Mouse (Mus musculus) urinary bladder, postnatal 36 days (tissue): Measurements from ENCODE around the gene Eps15l1.
A peak's percentile ranks its signal among the peaks of the same experiment; 100 is the strongest.

ENCODE experiments used
- DNase-seq, 2 experiments: peaks; one replicate each; pipeline ENCODE4 v3.0.0; 2022; ENCODE audit warnings: low spot score in 2 of 2, mixed read lengths in 1 of 2

The Eps15l1 gene

DNA sequence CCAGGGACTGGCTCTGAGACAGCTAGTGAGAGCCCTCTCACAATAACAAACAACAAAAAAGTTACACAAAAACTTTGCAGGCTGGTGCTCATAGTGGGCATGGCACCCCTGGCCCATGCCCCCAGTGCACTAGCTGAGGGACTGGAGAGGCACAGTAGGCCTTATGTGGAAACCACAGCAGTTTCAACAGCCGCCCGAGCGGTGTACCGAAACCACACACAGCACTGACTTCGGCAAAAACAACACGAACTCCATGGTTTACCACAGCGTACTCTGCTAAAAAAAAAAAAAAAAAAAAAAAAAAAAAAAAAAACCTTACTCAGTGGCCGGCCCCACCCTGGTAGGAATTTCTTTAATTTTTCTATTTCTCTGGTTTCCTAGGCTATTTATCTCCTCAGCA, 70.5 kb downstream of the Eps15l1 start:
- DNase-seq, result no peak

DNA sequence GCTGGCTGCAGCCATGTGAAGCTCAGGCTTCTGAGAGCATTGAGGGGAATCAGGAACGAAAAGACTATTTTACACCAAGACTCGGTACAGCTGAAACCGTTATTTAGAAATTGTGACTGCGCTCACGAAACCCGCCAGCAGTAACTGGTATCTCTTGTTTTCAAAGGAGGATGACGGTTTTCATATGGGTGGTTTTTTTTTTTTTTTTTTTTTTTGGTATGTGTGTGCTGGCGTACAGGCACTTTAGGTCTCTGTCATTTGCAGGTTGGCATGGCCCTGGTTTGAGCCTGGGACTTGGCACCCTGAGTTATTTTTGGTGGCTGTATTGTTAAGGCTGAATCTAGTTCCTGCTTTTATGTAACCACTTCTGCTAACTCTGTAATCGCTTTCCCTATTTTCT, 71.4 kb downstream of the Eps15l1 start:
- no peak for DNase-seq

DNA sequence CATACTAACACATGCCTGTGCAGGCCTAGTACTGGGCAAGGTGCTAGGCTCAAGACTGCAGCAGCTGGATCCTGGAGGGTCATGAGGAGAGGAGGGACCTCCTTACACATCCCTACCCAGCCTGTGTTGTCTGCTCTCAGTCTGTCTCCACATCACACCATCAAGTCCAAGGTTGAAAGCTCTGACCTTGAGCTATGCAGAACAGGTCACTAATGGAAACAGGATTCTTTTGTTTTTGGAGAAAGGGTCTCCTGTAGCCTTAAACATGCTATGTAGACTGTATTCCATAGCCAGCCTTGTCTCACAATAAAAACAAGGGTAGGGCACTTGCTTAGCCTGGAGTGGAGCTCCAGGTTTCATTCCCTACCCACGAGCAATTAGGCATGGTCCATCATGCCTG, 72.3 kb downstream of the Eps15l1 start:
- DNase-seq, result no peak

DNA sequence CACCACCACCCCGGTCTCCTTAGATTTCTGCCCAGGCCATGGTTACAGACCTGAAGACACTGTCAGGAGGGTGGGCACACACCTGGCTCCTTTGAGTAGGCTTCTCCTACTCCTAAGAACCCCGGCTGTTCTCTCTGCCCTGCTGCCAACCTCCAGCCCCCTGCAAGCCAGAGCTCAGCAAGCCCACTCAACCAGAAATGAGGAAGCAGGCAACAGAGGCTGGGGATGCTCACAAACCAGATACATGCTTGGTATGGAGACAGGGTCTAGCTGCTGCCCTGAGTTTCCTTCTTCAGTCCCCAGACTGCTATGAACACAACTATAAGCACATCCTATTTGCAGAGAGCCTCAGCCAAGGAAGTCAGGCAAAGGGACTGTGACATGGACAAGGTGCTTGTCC, 73.1 kb downstream of the Eps15l1 start:
- DNase-seq, result no peak

DNA sequence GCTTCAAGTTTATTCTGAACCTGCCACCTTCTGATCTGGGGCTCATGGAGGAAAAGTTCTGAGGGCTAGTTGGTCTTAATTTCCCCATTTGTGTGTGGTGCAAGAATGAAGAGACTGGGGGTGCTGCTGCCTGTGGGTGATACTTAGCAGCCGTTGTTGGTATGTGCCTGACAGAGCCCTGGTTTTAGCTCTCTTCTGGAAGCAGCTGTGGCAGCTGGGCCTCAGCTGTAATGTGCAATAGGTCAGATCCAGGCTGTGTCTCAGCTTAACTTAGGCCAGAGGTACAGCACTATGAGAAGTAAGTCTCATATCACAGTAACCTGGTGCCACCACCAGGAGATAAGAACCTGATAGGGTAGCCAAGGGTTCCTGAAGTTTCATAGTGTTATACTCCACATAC, 73.7 kb downstream of the Eps15l1 start:
- DNase-seq, result no peak

DNA sequence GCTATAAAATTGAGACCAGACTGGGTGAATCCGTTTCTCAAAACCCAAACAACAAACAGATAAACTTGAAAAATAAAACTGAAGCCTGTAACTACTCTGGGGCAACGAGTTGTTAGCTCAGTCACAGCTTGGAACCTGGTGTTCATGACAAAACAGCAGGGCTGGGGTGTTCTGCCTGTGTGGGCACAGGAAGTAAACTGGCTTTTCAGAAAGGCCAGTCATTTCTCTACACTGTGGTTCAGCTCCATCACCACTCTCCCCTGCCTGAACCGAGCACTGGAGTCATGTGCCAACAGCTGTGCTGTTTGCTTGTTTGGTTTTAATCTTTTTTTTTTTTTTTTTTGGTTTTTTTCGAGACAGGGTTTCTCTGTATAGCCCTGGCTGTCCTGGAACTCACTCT, 77.5 kb downstream of the Eps15l1 start:
- DNase-seq, result no peak

DNA sequence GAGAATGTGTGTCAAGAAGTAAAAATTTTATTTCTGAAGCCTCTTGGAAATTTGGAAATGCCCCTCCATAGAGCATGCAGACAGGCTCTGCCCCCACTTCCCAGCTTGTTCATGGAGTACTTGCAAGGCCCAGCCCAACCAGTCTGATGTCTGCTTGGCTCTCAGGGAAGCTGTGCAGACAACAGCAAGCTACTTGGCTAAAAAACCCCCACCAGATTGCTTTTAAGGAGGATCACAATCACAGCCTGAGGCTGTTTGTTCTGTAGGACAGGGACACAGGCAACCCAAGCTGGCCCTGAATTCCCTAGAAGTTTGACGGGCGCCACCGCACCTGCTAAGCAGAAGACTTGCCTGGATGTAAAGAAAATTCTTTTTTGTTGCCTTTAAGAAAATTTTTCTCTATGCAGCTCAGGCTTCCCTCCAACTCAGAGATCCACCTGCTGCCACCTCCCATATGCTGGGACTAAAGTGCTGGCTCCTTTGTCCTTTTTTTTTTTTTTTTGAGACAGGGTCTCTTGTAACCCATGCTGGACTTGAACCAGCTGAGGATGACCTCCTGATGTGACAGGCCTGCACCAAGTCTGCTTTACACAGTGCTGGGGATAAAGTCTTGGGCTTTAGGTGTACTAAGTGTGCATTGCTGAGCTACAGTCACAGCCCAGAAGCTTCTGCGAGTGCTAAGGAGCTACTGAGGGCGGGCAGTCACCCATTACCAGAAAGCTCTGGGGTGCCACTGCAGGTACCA, 78.5 kb downstream of the Eps15l1 start:
- DNase-seq, result no peak

DNA sequence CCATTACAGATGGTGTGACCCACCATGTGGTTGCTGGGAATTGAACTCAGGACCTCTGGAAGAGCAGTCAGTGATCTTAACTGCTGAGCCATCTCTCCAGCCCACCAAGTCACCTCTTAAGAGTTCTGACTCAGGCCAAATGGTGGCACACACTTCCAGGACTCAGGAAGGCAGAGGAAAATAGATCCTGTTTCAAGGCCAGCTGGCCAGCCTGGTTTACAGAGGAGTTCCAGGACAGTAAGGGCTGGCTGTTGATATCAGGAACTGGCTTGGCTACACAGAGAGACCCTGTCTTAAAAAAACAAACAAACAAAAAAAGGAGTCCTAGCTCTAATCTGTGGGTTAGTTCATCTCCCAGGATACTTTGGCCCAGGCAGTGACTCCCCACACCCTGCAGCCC, 84.2 kb downstream of the Eps15l1 start:
- DNase-seq, result no peak

DNA sequence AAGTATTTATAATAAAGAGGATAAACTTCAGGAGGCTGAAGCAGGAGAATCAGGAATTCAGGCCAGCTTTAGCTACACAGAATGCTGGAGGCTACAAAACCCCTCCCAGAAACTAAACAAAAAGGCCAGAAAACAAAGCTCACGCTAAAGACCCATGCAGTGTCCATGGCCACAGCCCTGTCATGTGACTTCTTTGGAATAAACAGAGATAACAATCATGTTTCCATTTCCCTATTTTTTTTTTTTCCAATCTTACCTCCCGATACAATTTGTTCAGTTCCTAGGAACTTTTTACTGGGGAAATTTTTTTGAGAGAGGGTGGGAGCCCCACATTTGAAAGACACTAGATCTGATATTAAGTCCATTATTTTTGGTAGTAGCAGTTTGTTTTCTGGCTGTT, 85.0 kb downstream of the Eps15l1 start:
- DNase-seq, result no peak

DNA sequence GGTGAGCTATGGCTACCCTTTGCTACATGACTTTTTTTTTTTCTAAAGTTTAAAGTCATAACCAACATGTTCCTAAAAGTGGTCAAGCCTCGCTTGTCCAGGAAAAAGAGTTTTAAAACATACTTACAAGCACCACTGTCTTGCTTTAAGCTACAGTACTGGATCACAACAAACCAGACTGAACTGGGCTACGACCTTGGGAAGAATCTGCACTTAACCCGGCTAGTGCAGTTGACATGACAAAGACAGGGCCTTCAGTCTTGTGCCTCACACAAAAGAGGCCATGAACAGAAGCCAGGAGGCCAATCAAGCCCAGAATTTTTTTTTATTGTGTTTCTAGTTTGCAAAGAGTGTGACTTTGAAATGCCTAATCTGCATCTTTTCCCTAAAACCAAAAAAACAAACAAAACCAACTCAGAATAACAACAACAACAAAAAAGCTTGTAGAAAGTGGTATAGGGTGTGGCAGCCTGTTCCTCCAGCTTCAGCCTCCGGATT, 87.1 kb downstream of the Eps15l1 start:
- no peak for DNase-seq

DNA sequence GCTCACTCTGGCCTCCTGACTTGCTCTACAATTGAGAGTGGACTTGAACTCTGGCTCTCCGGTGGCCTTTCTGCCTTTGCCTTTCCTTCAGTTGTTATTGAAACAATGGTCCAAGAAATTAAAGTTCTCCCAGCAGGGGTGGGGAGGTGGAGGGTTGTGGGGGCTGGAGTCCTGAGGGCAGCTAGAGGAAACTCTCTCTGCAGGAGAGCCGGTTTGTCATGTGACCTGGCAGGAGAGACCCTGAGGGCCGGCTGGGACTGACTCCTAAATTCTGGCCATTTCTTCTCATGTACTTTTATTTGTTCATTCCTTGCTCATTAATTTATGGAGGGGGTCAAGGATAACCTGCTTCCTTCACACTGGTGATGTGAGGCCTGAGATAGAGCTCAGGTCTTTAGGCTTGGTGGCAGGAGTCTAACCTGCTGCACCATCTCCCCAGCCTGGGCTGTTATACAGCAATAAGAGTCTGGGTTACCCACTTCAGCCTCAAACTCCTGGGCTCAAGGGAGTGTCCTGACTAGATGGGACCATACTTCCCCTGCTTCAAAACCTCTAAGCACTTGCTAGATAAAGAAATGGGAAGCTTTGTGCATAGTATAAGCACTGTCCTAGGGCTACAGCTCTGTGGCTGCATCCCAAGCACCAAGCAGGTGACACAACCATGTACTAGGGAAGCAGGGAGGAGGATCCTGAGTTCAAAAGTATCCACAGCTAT, 87.7 kb downstream of the Eps15l1 start:
- no peak for DNase-seq

DNA sequence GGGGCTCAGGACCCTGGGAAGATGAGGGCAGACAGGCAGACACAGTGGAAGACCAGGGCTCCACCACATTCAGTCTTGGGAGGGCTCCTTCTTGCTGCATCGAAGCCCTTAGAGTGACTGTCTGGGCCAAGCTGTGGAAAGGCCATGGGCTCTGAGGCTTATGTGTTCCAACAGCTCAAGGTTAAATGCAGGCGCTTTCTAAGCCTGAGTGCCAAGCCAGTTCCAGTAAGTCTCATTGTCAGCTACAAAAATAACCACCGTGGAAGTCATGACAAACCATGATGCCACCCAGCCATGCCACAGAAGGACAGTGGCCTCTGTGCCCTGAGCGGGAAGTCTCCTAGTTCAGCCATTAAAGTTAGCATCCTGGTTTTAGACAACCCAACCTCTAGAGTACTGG, 89.6 kb downstream of the Eps15l1 start:
- no peak for DNase-seq

DNA sequence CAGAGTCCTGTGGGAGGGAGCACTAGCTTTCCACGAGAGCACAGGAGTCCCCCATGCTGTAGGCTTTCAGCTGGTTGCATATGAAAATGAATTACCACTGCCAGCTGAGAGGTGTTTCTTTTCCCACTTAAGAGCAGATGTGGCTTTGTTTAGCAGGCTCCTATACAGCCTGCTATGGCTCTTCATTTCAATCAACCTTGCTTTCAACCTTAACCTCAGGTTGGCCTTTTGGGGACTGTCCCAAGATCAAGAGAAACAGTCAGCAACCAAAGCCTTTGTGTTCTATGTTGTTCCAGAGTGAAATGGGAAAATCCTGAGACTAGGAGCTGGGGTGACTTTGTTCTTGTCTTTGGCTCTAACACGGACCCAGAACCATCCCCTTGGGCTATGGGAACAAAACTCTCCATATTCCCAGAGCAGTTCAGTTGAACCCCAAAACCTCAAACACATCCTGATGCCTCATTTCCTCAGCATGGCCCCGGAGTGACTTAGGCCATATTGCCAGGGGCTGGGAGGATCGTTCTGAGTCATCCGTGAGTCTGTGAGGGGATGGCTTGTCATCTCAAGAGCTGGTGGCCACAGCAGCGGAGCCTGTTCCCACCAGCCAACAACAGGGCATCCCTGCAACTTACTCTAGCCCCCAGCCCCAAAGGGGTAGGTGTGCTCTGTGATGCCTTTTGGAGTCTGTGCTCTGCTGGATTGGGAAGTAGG, 90.3 kb downstream of the Eps15l1 start:
- DNase-seq, result no peak

DNA sequence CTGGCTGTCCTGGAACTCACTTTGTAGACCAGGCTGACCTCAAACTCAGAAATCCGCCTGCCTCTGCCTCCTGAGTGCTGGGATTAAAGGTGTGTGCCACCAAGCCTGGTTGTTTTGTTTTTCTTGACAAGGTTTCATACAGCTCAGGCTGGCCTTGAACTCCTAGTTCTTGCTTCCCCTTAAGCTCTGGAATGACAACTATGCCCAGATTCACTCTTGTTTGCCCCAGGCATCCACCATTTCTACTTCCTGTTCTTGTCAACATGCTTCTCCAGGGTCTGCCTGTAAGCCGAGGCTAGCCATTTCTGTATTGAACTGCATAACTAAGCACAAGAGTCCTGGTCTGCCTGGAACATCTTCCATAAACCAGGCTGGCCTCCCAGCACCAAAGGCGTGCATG, 92.1 kb downstream of the Eps15l1 start:
- no peak for DNase-seq

DNA sequence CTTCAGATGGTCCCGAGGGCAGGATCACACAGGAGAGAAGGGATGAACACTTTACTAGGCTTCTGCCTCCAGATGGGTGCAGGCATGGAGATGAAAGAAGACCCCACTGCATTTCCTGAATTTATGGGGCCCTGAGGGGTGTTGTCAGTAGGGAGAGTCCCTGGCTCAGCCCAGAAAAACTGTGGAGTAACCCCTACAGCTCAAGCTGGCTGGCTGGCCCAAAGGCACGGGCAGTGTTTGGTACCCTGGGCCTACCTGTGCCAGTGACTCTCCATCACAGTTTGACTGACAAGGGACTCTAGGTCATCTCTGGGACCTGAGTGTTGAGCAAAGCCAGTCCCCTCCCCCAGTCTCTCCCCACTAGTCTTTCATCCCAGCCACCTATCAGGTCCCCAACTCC, 96.6 kb downstream of the Eps15l1 start:
- DNase-seq, result no peak

DNA sequence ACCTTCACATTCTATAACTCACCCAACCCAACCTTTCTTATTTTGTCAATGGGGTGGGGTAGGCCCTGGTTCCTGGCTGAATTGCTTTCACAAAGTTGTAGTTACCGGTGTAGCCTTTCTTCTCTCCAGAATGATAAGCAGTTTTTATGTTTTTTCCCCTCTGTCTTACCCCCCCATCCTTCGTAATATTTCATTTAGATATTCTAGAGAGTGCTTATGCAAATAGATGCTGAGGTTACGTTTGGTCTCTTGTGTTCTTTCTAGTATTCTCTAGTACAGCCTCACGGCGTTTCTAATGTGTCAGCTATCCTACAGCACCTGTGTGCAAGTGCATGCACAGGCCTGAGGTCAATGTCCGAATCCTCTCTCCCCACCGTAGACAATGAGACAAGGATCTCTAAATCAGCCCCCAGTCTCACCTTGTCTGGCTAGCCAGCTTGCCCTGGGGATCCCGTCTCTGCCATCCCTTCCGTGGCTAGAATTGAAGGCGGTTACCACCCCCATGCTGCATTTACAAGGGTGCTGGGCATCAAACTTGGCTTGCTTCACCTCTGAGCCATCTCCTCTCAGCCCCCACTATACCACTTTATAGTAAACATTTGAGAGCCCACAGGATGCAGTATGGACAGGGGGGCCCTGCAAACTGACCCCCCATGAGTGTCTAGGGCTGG, 97.1 kb downstream of the Eps15l1 start:
- no peak for DNase-seq

DNA sequence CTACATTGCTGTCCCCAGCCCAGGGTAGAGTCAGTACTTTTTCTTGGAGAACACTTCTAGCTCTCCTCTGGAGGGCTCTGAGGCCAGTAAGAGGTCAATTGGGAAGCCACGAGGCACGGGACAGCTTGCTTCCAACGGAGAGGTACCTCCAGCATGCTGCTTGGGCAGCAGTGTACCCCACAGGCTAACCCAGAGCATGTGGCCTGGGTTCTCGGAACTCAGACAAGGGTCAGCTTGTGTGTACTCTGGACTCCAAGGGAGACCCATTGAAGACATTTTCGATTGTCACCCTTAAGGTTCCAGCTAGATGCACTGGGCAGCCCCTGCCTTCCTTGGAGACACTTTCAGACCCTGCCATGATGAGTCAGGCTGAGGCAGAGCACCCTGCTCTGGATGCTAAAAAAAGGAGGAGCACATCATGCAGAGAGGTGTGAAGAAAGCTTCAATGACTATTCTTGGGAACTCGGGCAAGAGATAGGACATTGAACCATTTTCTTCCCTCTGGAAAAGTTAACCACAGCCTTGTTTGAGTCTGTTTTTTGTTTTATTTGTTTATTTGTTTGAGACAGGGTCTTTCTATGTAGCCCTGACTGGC, 98.0 kb downstream of the Eps15l1 start:
- DNase-seq, result no peak

DNA sequence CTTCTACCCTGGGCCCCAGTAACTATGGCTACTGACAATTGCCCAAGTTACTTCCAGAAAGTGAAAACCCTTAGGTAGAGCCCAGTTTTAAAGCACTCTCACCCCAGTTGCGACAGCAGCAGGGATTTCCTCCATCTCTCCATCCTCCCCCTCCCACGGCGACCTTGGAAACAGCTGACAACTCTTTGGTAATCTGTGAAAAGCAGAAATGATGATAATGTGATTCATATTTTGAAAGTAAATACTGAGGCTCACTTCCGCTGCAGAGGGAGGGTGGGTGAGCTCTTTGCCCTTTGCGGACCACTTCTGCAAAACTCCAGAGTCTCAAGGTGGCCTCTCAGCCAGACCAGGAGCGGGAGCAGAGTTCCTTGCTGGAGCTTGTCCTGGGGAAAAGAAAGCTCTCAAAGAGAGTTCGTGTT, 98.8 kb downstream of the Eps15l1 start:
- peak; percentile 48 to 68 for DNase-seq

DNA sequence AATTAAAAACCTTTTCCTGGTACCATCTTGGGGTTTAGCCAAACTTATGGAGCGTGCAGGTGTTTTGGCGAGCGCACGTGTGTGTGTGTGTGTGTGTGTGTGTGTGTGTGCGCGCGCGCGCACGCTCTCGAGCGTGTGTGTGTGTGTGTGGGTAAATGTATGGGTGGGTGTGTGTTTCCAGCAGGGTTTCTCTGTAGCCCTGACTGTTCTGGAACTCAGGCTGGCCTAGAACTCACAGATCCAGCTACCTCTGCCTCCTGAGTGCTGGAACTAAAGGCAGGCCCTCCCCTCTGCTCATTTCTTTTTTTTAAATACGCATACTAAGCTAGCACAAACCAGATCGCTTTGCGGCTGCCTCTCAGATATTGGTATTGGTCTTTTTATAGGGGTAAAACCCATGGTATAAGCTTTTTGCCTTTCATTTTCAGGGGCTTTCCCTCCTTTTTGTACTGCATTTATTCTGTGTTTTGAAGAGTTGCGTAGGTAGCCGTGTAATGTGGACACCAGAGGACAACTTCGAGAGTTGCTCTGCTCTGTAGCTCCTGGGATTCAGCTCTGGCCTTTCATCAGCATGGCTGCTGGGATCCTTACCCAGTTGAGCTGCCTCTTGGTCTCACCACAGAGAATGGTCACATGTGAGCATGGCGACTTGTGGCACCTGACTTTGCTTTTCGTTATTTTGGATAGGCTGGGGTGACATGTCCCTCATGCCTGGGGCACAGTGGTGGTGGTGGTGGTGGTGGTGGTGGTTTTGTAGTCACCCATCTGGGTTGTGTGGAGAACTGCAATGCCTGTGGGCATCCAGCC, 99.4 kb downstream of the Eps15l1 start:
- DNase-seq, result no peak

DNA sequence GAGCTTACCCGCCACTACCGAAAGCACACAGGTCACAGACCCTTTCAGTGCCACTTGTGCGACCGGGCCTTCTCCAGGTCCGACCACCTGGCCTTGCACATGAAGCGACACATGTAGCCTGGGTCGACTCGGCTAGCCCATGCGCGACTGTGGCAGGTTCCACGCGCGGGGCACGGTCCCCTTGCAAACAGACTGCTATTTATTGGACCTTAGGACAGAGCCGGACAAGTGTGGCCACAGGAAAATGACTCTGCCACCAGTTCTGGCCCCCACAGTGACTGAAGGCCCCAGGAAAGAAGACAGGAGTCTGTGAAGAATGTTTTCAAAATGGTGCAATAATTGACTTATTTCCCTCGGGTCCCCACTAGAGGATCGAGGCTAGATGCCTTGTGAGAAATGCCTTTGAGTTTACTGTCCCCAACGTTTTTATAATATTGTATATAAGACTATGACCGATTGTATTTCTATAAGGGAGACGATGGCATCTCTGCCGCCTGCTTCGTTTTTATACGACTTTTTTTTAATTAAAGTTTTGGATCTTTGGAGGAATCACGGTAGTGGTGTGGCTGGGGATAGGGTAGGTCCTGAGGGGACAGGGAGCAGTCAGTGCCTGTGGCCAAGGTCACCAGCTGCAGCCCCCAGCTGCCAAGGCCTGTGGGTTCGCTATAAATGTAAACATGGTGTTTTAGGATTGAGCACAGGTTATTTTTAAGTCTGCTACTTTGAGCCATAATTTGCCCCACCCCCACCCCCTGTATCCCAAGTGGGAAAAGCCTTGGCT, 100.3 kb downstream of the Eps15l1 start:
- DNase-seq, result no peak
